Mouse (Mus musculus): ENCODE results near the gene Cdk2ap1.
"Not testable (repeated sequence)": the region's sequence is repeated elsewhere in the genome, so short reads cannot be mapped to it uniquely, and the experiment has no call there.

The Cdk2ap1 gene

DNA sequence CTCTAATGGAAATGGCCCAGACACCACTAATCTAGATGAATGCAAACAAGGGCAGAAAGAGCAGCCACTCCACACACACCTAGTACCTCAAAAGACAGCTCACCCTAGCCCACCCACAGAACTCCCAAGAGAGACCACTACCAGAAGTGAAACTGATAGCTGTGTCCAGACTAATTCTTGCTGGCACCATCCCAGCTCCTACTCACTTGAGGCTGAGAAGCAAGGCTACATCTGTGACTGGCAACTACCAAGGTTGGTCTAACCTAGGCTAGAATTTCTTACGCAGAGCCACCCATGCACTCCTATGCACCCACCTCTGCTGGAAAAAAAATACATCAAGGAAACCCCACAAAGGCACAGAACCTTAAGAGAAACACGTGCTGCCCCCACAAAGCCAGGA, 12.5 kb downstream of the Cdk2ap1 start:
- no peak for DNase-seq

DNA sequence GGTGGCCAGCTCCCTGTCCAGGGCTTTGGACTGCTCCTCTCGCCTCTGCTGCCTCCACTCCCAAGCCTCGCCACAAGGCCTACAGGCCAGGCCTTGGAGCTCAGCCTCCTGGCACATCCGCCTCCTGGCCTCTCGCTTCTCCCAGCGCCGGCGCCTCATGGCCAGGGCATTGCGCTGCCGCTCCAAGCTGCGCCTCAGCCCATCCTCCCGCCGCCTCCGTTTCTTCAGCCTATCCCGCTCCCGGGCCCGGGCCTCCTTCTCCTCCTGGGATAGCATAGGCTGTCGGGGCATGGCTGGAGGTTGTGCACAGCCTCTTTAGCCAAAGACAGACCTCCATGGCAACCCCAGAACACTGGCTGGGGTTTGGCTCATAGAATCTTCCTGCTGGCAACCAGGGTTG, 13.7 kb downstream of the Cdk2ap1 start:
- DNase-seq = peak; percentile 73

DNA sequence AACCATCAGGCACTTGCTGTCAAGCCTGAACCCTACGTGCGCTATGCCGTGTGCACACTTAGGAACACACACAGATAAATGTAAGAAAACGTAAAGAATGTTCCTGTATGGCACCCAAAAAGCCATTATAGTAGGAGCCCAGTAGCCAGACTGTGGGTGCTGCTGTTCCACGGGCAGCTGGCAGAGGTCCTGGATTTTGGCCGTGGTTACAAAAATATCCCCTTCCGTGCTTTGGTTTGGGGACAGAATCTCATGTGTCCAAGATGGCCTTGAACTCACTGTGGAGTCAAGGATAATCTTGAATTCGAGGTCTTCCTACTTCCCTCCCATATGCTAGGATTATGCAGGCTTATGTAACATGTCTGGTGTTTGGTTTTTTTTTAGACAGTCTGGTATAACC, 20.0 kb downstream of the Cdk2ap1 start:
- DNase-seq = no peak

DNA sequence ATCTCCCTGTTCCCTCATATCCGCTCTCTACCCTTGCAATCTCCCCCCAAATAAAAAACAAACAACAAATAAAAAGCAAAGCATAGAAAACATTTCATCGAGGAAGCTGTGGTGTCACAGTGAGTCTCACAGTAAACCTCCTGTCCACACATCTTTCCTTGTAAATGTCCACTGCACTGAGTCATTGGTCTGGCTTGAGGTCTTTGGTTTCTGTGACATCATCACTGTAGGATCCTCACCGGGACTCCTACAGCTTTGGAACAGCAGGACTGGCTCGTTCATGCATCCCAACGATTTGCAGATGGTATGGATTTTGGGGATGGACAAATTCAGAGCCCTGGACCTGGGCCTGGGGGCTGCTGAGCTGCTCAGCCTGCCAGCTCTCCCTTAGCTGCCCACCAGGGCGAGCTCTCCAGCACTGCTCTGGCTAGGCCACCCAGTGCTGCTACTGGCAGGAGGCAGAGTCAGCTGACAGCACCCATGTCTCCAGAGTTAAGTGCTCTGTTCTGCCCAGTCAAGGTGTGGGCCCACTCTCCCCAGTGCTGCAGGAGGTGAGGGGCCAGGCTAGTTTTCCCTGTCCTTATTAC, 21.0 kb downstream of the Cdk2ap1 start:
- not testable (repeated sequence) for DNase-seq

DNA sequence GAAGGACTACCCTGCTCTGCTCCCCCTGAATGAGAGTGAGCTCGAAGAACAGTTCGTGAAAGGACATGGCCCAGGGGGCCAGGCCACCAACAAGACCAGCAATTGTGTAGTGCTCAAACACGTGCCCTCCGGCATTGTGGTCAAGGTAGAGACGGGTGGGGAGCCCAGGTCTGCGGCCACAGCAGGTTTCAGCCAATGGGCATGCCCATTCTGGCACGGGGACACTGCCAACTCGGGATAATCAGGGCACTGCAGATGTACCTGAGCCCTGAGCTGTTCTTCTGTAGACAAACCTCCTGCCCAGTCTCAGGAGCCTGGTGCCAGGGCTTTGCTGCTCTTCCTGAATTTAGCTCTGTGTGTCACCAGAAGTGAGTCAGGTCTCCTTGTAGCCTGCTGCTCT, 24.1 kb downstream of the Cdk2ap1 start:
- peak; percentile 82 for DNase-seq

DNA sequence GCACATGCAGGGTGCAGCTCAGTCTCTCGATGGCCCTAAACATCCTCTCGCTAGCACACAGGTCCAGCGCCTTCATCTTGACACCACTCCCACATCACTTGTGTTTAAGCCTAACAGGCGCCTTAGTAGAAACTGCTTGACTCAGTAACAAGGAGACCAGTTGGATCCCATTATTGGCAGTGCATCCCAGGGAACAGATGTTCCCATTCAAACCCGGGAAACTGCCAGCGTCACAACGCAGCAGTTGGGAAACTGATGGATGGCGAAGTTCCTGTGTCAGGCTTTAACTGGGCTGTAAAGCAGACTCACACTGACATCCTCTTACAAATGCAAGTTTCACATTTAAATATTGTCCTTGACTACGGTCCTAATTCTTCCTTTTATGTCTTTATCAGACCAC, 25.0 kb downstream of the Cdk2ap1 start:
- no peak for DNase-seq

DNA sequence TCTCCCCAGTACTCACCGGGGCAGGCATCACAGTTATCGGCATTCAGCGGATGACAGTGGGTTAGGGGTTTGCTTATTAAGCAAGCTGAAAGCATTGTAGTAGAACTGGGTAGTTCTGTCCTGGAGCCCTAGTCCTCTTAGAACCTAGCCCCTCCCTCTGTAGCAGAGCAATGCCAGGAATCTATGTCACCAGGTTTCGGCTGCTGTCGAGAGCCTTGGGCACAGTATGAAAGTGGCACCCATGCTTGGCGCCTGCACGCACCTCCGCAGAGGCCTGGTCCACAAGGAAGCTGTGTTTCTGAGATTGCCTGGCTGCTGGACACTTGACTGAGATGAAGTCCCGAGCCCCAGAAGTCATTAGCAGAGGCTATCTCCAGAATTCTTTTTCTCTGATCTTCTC, 25.8 kb downstream of the Cdk2ap1 start:
- DNase-seq = no peak

DNA sequence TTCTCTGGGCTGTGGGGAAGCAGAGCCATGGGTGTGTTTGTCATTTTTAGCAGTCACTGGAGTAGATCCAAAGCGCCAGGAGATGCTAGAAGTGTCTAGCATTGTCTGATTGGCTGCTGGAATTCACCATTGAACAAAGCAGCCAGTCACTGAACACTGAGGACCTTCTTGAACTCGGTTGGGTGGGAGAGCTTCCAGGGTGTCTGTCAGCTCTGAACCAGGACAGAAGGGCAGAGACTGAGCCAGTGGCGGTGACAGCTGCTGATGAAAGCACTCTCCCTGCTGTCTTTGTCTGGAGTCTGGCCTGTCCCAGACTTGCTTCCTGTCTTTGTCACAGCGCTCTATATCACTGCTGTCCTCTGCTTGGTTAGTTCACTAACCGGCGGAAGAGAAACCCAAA, 28.5 kb downstream of the Cdk2ap1 start:
- peak; percentile 78 for DNase-seq

DNA sequence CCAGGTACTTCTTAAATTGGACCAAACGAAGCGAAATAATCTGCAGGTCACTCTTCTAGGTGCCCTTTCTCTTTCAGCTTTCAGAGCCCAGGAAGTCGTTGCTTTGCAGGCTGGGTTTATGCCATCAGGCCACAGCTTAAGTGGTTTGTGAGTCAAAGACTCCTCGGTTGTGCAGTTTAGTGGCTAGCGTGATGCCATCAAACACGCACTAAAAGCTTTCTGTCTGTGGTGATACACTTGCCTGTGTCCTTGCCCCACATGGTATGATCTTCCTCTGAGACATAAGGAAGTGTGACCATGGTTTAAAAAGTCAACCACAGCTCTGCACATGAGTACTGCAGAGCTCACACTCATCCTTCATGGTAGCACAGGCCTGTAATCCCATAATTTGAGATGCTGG, 32.8 kb downstream of the Cdk2ap1 start:
- DNase-seq = no peak

DNA sequence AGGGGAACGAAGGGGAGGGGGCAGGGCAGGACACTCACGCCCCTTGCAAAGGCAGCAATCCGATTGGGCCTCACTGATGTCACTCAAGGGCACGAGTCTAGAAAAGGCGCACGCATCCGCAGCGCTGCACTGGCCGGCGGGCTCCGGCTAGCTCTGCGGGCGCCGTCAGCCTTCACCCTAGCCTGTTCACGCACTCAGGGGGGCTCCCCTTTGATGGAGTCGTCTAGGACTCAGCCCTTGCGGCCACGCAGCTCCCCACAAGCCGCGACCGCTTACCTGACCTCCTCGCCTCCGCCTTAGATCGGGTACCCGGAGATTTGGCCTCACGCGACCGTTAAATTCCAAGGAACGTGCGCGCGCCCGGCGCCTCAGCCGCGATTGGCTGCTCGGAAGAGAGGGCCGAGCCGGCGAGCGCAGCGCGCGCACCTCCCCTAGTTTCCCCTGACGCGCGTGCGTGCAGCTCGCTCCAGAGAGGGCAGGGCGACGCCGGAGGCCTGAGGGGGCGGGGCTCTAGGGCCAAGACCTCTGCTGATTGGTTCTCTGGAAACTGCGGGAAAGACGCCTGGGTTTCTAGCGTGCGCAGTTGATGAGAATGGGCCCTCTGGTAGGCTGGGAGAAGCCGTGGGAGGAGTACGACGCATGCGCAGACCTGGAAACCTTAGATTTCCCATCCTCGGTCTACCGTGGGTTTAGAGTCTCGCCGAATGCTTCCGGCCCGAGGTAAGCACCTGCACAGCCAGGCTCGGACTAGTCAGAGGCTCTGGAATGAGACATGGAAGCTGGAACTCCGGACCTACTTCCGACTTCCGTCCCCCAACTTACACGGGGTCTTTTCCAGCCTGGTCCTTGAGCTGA, 35.1 kb downstream of the Cdk2ap1 start, which contains the start of the genes Mphosph9 and 2810006K23Rik:
Mphosph9 (minus strand) TSS at position 463 of the 855 bp plus-strand sequence.
2810006K23Rik (plus strand) TSS at position 580 of the 855 bp plus-strand sequence.
- peak; percentile 100 for DNase-seq

DNA sequence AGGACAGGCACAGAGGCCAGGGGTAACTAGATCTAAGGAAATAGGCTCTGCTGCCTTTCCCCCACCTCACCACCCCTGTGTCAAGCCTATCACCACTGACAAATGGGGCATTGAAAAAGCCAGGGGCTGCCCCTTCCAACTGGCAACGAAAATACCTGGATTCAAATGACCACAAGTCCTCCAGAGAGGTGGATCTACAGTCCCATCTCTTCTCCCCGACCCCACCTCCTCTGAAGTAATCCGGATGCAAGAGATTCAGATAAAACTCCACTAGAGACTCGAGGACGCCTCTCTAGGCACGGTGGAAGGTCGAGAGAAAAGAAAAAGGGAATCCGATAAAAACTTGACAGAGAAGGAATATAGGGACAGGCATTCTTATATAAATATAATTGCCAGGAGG, 36.1 kb downstream of the Cdk2ap1 start:
- DNase-seq = peak; percentile 64

DNA sequence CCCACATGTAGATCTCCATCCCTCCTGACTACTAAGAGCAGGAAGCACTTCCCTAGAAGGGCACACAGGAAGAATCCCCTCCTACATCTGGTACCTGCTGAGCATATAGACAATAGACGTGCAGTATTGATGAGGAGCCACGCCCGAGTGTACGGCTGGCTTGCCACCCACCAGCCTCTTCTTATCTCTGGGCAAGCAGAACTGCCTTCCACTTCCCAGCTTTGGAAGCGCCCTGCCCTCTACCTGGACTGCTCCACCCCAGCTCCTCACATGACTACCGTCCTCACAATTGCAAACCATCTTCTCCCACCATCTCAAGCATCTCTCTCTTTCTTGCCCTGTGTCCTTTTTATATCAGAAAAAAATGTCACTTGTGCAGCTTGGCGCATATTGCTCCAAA, 45.2 kb downstream of the Cdk2ap1 start:
- DNase-seq = no peak

DNA sequence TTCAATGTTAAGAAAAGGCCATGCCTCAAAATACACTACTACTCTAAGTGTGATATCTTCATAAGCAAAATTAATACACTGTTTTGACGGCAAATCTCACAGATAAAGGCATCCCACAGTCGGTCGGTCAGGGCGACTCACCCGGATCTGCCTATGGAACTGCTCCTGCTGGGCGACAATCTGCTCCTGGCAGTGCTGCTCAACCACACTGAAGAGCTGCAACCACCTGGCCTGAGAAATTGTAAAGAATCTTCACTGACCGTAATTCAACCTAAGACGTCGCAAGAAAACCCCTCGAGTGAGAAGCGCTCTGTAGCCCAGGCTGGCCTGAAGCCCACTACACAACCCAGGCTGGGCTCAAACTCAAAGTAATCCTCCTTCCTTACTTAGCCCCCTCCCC, 46.9 kb downstream of the Cdk2ap1 start:
- DNase-seq = peak; percentile 92

DNA sequence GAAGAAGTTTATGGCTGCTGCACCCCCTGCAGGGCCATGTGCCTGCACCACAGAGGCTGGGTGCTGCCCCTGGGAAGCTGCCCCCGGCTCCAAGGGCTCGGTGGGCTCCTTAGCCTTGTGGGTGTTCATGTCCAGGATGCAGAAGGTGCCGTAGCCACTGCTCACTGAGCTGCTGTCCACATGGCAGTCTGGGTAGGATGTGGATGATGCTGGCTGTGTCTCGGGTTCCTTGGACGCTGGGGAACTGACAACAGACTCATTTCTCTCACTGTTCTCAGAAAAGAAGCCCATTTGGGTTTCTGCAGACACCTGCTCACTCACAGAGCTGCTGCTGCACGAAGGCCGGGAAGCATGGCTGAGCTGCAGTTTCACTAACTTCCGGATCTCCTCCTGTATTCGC, 47.4 kb downstream of the Cdk2ap1 start:
- DNase-seq = no peak

DNA sequence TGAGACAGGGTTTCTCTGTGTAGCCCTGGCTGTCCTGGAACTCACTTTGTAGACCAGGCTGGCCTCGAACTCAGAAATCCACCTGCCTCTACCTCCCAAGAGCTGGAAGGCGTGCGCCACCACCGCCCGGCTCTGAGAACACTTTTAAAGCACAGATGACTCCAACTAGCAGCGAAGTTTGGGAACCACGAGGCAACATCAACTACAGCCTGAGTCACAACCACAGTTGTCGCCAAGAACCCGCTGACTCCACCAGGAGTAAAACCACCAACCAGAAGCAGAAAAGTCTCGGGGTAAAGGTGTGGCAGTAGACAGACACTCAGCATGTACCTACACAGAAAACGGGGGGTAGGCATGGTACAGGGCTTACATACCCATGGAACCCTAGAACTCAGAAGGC, 52.8 kb downstream of the Cdk2ap1 start:
- DNase-seq = no peak

DNA sequence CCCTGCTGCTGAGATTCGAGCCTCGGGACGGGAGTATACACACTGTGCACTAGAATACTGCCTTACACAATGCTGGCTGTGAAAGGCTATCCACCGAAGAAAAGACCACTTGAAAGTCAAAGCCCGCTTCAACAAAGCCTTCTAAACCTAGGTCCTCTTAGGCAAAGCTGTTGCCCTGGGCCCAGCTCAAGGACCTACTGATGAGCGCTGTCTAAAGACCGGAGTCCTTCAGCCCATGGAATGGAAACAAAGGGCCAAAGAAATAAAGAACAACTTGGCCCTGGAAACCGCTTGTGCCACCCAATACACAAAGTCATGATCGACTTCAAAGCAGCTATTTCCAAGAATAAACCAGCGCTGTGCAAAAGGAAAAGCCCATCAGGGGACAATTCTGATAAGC, 53.7 kb downstream of the Cdk2ap1 start:
- DNase-seq = no peak

DNA sequence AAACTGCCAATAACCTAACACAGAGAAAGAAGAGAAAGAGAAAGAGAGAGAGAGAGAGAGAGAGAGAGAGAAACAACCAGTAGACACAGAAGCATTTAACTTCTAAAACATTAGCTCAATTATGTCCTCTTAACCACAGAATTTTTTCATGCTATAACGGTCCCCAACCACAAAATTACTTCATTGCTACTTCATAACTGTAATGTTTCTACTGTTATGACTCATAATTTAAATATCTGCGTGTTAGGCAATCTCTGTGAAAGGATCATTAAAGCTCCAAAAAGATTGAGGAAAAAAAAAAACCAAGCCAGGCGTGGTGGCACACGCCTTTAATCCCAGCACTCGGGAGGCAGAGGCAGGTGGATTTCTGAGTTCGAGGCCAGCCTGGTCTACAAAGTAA, 60.0 kb downstream of the Cdk2ap1 start:
- DNase-seq = not testable (repeated sequence)

DNA sequence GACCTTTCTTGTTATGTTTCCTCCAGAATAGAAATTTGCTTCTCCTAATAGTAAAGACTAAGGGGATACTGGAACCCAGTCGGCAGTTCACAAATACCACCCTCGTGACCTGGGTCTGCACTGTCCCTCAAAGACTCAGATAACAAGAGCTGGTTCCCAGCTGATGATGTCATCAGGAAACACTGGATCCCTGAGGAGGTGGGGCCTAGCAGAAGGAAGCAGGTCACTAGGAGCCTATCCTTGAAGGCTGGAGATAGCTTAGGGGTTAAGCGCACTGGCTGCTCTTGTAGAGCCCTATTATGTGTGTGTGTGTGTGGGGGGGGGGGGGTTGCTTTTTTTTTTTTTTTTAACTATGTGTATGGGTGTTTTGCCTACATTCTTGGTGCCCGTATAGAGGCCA, 62.8 kb downstream of the Cdk2ap1 start:
- DNase-seq = no peak

DNA sequence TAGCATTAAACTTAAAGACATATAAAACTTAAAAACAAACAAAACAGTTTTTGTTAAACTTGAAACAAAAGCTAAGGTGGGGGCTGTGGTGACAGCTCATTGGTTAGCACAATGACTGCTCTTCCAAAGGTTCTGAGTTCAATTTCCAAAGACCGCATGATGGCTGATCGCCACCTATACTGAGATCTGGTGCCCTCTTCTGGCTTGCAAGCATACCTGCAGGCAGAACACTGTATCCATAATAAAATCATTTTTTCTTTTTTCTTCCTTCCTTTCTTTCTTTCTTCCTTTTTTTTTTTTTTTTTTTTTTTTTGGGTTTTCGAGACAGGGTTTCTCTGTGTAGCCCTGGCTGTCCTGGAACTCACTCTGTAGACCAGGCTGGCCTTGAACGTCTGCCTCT, 63.6 kb downstream of the Cdk2ap1 start:
- DNase-seq = not testable (repeated sequence)

DNA sequence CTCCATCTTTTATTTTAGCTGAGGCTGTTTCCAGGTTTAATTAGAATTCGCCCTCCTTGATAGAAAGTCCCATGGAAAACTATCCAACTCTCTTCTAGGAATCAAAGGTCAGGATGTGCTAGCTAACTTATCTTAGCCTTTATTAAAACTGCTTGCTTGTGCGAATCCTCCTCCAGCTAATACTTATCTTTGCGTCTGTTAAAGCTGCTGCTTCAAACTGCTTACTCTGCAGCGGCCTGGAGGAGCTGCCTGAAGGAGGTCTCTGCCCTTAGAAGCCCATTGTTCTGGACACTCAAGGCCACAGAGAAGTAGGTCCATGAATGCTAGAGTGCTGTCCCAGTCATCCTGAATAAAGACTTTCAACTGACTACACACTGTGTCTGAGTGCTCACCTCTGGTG, 66.4 kb downstream of the Cdk2ap1 start:
- no peak for DNase-seq
